Mouse (Mus musculus) heart, embryonic 12.5 days (tissue): ENCODE results near the gene BC030870. TPM values are rescaled to one million over a fixed set of nuclear protein-coding genes. Genes with fewer than 3 reads are reported as not detected.
"Not testable (repeated sequence)": the region's sequence is repeated elsewhere in the genome, so short reads cannot be mapped to it uniquely, and the experiment has no call there.

Experiments
- ATAC-seq: fragments of 200-750 bp; cut with Nextera tagmentation; 2 replicates; pipeline ENCODE4 v1.8.0; 2017; ENCODE audit warnings: moderate TSS enrichment, moderate library complexity; ENCODE audit not compliant: insufficient number of reproducible peaks, low FRiP score
- H3K27ac ChIP-seq: fragments of 300-500 bp; sonication (generic); 2 replicates; pipeline ENCODE4 v1.5.1; 2016; ENCODE audit warnings: mild to moderate bottlenecking, moderate library complexity; ENCODE audit not compliant: poor library complexity, severe bottlenecking
- H3K27me3 ChIP-seq: fragments of 300-500 bp; sonication (generic); replicated peaks from 2 replicates; pipeline ENCODE4 v1.6.1; 2016; ENCODE audit warnings: mild to moderate bottlenecking, moderate library complexity
- H3K36me3 ChIP-seq: fragments of 300-500 bp; sonication (generic); 2 replicates; pipeline ENCODE4 v1.6.1; 2016; ENCODE audit warnings: mild to moderate bottlenecking, moderate library complexity
- H3K4me1 ChIP-seq: fragments of 300-500 bp; sonication (generic); replicated peaks from 2 replicates; pipeline ENCODE4 v1.6.1; 2016; ENCODE audit warnings: mild to moderate bottlenecking
- H3K4me2 ChIP-seq: fragments of 300-500 bp; sonication (generic); 2 replicates; pipeline ENCODE4 v1.6.1; 2016; ENCODE audit warnings: mild to moderate bottlenecking, moderate library complexity
- H3K4me3 ChIP-seq: fragments of 300-500 bp; sonication (generic); 2 replicates; pipeline ENCODE4 v1.5.1; 2016; ENCODE audit warnings: mild to moderate bottlenecking
- H3K9ac ChIP-seq: fragments of 300-500 bp; sonication (generic); 2 replicates; pipeline ENCODE4 v1.6.1; 2016; ENCODE audit warnings: mild to moderate bottlenecking, moderate library complexity
- H3K9me3 ChIP-seq: fragments of 300-500 bp; sonication (generic); replicated peaks from 2 replicates; pipeline ENCODE4 v1.6.1; 2016; ENCODE audit warnings: mild to moderate bottlenecking, moderate library complexity
- WGBS: fragments of 180-500 bp; shearing (Covaris S2); methylation state at CpG from one replicate; pipeline ENCODE4 v1.1.7; 2016; 5-methylcytosine and 5-hydroxymethylcytosine counted together
- polyA plus RNA-seq: library from polyadenylated mRNA; unstranded; fragments of >200 nt; fragmentation: Nextera tagmentation; extraction: Ambion mirVana; gene quantifications from 2 replicates; pipeline ENCODE4 v1.2.1, GENCODE M21; 2016

The BC030870 gene
- not detected in 2 replicates for polyA plus RNA-seq

DNA sequence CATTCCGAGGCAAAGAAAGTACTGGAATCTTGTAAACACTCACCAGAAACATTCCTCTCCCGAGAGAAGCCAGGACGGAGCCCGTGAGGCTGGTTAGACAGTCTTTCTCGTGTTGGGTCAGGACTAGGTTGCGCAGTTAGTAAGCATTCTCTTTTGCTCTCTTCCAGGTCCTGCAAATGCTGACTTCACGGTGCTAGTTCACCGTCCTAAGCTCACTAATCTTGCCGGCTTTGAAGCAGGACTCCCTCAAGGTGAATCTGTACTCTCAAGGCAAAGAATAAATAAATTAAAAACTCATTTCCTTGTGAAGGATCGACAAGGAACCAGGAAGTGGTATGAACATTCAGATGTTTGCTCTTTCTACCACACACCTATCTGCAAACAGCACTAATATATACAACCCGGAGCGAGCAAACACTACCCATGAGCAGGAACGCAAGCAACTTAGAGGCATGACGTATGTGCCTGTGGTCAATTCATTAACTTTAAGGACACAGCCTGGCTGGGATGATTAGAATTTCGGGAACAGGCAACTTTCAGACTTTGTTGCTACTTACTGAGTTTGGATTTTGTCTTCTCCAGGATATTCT lies at the start of gene BC030870:
TSS of gene BC030870 (minus strand) at position 365 of the 590 bp plus-strand sequence.
- 75% methylated on average over 15 of the region's 15 CpGs for WGBS
- no peak within 1 kb of the TSS for H3K9ac ChIP-seq
- H3K27me3 ChIP-seq, result no peaks in the 10 kb centered on the region
- H3K36me3 ChIP-seq, result no peaks in the 10 kb centered on the region
- ATAC-seq, result no peak
- no peaks in the 10 kb centered on the region for H3K9me3 ChIP-seq
- no peak within 1 kb of the TSS for H3K4me3 ChIP-seq
- no peak within 1 kb of the TSS for H3K27ac ChIP-seq
- H3K4me2 ChIP-seq, result no peak within 1 kb of the TSS
- H3K4me1 ChIP-seq, result no peaks in the 10 kb centered on the region

DNA sequence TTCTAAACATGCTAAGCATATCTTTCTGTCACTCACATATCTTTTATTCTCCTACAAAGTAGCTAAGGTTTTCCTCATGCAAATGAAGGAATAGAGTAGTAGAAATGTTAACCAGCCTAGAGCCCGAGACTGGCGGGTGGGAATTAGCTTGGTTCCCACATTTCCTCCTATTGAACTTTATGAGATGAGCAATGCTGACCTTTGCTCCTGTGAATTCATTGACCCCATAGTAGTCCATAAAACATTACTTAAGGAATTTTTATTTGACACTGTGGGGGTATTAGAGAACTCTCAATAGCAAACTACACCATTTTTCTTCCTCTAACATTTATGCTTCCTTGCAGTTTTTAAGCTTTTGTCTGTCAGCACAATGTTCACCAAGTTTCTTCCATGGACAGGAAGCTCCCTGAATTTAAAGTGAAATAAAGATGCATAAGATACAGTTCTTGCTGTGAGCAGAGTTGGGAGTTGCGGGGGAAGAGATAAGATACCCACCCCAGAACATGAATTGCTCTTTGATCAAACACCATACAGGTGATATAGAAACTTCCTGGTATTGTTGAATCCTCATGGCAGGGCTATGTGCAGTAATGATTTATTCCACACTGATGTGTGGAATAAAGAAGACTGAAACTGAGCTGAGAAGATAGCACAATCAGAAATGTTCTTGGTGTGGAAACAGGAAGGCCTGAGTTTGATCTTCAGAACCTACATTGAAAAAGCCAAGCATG lies 45.5 kb upstream of the BC030870 start:
- no peaks in the 10 kb centered on the region for H3K4me1 ChIP-seq
- H3K9ac ChIP-seq, result no peak overlapping the region
- no peak overlapping the region for H3K4me3 ChIP-seq
- H3K27ac ChIP-seq, result no peak overlapping the region
- no peak for ATAC-seq
- no peak overlapping the region for H3K4me2 ChIP-seq
- 57% methylated on average over 3 of the region's 3 CpGs for WGBS
- 0 out of 2 replicates have a peak, but pooled peaks cover 2% of the 10 kb centered on the region for H3K9me3 ChIP-seq
- no peaks in the 10 kb centered on the region for H3K36me3 ChIP-seq
- no peaks in the 10 kb centered on the region for H3K27me3 ChIP-seq

DNA sequence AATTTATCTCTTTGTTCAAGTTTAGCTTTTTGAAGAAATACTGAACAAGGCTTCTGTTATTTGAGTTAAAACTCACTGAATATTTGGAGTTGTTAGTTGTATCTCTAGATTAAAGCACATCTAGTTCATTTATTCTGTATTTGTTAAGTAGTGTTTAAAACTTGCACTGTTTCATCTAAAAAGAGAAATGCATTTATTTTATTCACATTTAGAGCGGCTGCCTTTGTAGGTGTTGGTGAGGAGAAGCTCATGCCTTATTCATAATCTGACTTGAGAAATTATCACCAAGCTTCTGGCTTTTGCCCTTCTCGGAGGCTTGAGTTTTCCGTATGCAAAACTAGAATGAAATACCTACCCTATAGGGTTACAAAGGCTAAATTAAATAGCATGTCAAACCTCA lies 39.8 kb upstream of the BC030870 start:
- Histone ChIP-seq H3K9ac (no peak overlapping the region), H3K27me3 (no peaks in the 10 kb centered on the region), H3K4me3 (no peak overlapping the region), H3K27ac (no peak overlapping the region), H3K4me1 (no peaks in the 10 kb centered on the region), H3K9me3 (no peaks in the 10 kb centered on the region), H3K36me3 (no peaks in the 10 kb centered on the region), H3K4me2 (no peak overlapping the region)
- no peak for ATAC-seq
- 80% methylated on average over 3 of the region's 3 CpGs for WGBS

DNA sequence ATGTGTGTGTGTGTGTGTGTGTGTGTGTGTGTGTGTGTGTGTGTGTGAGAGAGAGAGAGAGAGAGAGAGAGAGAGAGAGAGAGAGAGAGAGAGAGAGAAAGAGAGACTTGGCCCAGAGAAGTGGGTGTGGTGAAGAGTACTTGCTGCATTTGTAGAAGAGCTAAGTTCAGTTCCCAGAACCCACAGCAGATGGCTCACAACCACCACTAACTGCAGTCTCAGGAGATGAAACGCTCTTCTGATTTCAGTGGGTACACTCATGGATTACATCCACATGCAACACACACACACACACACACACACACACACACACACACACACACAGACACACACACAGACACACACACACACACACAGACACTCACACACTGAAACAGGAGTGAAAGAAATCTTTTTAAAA lies 31.3 kb upstream of the BC030870 start:
- H3K27me3 ChIP-seq, H3K27ac ChIP-seq, H3K9me3 ChIP-seq, H3K9ac ChIP-seq, H3K4me3 ChIP-seq, H3K4me2 ChIP-seq, H3K36me3 ChIP-seq, ATAC-seq, H3K4me1 ChIP-seq: not testable (repeated sequence)
- WGBS, result 44% methylated on average over 1 of the region's 1 CpGs

DNA sequence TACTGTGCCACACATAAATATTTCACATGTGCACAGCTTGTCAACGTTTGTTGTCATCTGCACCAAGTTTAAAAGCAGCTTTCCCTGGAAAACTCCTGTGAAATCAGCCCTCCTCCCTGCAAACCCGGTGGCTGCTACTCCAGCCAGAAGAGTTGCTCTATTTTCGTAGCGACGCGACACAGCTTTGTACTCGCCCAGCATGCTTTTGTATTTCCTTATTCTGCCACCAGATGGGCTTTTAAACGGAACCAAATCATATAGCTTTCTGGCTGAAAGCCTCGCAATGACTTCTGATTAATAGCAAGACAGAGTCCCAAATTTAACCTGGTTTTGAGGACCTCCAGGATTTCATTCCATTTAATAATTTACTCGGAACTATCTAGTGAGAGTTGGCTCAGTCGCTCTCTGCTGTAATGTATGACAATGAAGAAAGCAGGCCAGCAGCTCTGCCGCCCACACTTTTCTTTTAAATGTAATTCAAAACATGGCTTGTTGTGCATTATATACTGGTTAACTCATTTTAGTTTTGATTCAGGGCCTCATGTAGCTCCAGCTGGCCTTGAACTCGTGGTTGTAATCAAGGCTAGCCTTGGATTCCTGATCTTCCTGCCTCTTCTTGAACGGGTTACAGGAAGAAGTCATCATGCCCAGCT lies 29.9 kb upstream of the BC030870 start:
- H3K4me3 ChIP-seq, result no peak overlapping the region
- no peaks in the 10 kb centered on the region for H3K4me1 ChIP-seq
- no peaks in the 10 kb centered on the region for H3K27me3 ChIP-seq
- H3K27ac ChIP-seq, result no peak overlapping the region
- ATAC-seq, result no peak
- 68% methylated on average over 14 of the region's 14 CpGs for WGBS
- no peaks in the 10 kb centered on the region for H3K9me3 ChIP-seq
- no peak overlapping the region for H3K4me2 ChIP-seq
- no peak overlapping the region for H3K9ac ChIP-seq
- H3K36me3 ChIP-seq, result no peaks in the 10 kb centered on the region

DNA sequence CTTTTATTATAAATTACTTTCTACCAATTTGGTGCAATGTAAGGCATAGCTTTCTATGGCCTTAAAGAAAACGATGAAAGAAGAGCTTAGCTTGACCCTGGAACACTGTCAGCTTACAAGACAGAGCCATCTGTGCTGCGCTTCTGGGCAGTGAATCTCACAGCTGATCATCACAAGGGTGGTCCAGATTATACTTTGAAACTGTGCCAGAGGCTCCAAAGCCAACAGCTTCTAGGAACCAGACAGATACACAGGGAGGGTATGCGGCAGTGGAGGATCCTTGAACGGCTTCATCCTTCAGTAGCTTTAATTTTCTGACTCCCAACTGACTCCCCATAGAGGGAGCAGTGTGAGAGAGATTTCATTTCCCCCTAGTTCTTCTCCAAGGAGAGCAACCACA lies 28.5 kb upstream of the BC030870 start:
- ATAC-seq, result no peak
- H3K4me1 ChIP-seq, result no peaks in the 10 kb centered on the region
- H3K27ac ChIP-seq, result no peak overlapping the region
- no peak overlapping the region for H3K9ac ChIP-seq
- no peak overlapping the region for H3K4me3 ChIP-seq
- 92% methylated on average over 4 of the region's 4 CpGs for WGBS
- H3K9me3 ChIP-seq, result no peaks in the 10 kb centered on the region
- H3K27me3 ChIP-seq, result no peaks in the 10 kb centered on the region
- no peaks in the 10 kb centered on the region for H3K36me3 ChIP-seq
- H3K4me2 ChIP-seq, result no peak overlapping the region

DNA sequence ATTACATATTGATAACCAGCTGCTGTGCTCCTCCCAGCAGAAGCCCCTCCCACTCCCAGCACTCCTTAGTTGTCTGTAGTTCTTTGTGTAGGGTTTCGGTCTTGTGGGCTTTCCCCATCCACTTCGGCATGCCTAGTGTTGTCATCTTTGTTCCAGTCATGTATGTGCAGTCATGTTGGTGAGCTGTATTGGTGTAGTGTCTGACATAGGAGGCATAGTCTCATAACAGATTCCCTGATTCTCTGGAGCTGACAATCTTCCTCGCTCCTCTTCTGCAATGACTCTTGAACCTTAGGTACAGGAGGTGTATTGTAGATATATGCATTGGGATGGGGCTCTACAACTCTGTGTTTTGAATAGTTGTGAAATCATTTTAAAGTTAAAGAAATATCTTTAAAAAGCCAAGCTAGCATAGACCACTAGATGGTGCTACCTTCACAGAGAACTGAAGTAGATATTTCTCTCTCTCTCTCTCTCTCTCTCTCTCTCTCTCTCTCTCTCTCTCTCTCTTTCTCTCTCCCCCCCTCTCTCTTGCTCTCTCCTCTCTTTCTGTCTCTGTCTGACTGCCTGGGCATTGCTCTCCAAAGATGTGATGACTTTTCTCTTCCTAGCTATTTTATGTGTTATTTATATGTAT lies 9.6 kb upstream of the BC030870 start:
- H3K4me1 ChIP-seq, result no peaks in the 10 kb centered on the region
- H3K4me2 ChIP-seq, result no peak overlapping the region
- no peaks in the 10 kb centered on the region for H3K36me3 ChIP-seq
- H3K27ac ChIP-seq, result no peak overlapping the region
- H3K4me3 ChIP-seq, result no peak overlapping the region
- 71% methylated on average over 3 of the region's 3 CpGs for WGBS
- no peaks in the 10 kb centered on the region for H3K9me3 ChIP-seq
- H3K9ac ChIP-seq, result no peak overlapping the region
- no peaks in the 10 kb centered on the region for H3K27me3 ChIP-seq
- ATAC-seq, result no peak

DNA sequence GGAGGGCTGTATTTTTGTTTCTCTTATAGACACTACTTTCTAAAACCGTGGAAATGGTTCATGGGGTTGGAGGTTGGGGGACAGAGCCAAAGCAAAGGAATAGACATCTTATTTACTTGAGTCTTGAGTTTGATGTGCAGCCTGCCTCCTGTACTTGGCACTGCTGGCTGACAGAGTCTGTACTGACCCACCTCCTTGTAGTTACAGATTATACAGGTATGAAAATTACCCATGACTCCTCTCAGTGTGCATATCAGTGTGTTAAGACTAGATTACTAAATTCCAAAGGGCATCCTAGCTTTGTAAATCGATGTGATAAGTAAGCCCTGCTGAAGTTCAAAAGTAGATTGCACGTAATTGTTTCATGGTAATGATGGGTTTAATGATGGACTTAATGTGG lies 2.9 kb downstream of the BC030870 start:
- no peak overlapping the region for H3K4me2 ChIP-seq
- no peaks in the 10 kb centered on the region for H3K36me3 ChIP-seq
- H3K4me3 ChIP-seq, result no peak overlapping the region
- no peak for ATAC-seq
- 68% methylated on average over 3 of the region's 3 CpGs for WGBS
- H3K27me3 ChIP-seq, result no peaks in the 10 kb centered on the region
- no peak overlapping the region for H3K9ac ChIP-seq
- H3K4me1 ChIP-seq, result no peaks in the 10 kb centered on the region
- no peaks in the 10 kb centered on the region for H3K9me3 ChIP-seq
- H3K27ac ChIP-seq, result no peak overlapping the region

DNA sequence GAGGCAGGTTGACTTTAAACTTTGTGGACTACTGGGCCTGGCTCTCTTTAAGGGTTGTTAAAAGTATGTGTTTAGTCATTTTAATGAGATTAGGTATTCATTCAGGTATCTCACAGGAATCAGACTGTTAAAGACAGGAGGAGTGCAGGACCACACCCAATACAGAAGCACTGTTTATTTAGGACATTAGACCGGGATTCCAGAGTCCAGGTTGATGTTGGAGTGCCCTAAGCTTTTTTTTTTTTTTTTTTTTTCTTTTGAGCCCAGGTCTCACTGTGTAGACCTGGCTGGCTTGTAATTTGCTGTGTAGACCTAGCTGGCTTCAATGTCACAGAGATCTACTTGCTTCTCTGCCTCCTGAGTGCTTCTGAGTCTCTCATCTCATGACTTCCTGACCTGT lies 3.3 kb downstream of the BC030870 start:
- H3K36me3 ChIP-seq, result no peaks in the 10 kb centered on the region
- no peak for ATAC-seq

DNA sequence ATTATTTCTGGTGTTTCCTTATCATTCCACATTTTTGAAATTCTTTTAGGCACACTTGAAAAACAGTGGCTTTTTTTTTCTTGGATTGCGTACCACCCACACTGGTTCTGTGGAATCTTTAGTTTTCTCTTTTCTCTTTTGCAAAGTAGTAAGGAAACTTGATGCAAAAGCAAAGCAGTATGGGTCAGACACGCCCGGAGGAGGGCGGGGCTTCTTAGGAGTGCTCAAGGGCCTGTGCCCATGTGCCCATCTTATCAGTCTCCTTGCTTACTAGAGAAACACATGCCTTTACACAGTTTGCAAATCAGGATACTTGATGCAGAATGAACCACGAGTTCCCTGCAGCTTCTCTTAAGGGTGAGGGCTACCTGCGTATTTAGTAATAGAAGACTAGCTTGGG lies 17.3 kb downstream of the BC030870 start:
- Histone ChIP-seq H3K4me3 (no peak overlapping the region), H3K27me3 (no peaks in the 10 kb centered on the region), H3K27ac (no peak overlapping the region), H3K9ac (no peak overlapping the region), H3K9me3 (no peaks in the 10 kb centered on the region), H3K4me2 (no peak overlapping the region), H3K36me3 (no peaks in the 10 kb centered on the region), H3K4me1 (no peaks in the 10 kb centered on the region)
- 68% methylated on average over 6 of the region's 6 CpGs for WGBS
- ATAC-seq, result no peak

More for the DNA sequence above, 3.3 kb downstream of the BC030870 start:
- Histone ChIP-seq H3K4me2 (no peak overlapping the region), H3K4me1 (no peaks in the 10 kb centered on the region), H3K27me3 (no peaks in the 10 kb centered on the region), H3K27ac (no peak overlapping the region), H3K9me3 (no peaks in the 10 kb centered on the region), H3K4me3 (no peak overlapping the region), H3K9ac (no peak overlapping the region)
- 72% methylated on average over 1 of the region's 1 CpGs for WGBS

DNA sequence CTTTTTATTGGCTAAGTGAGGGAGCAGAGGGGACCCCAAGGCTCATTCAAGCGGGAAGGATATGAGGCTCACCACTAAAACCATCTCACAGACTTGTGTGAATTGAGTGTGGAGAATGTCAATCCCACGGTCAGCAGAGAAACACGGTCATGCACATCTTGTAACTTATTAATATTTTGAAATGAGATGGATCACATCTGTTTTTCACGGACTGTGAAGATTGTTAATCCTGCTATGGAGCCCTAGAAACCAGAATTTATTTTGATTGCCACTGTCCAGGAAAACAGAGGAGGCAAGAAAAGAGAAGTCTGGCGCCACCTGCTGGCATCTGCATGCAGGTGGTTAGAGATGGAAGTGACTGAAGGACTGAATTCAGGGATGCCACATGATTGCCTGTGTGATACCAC lies 19.1 kb downstream of the BC030870 start:
- Histone ChIP-seq H3K27me3 (no peaks in the 10 kb centered on the region), H3K27ac (no peak overlapping the region), H3K4me3 (no peak overlapping the region), H3K9ac (no peak overlapping the region), H3K36me3 (no peaks in the 10 kb centered on the region), H3K4me2 (no peak overlapping the region), H3K4me1 (no peaks in the 10 kb centered on the region), H3K9me3 (no peaks in the 10 kb centered on the region)
- no peak for ATAC-seq
- 42% methylated on average over 5 of the region's 5 CpGs for WGBS
